Mouse (Mus musculus): ENCODE results near the gene Adcy1. TPM values are rescaled to one million over a fixed set of nuclear protein-coding genes. Genes with fewer than 3 reads are reported as not detected.
A peak's percentile ranks its signal among the peaks of the same experiment; 100 is the strongest.

Adcy1 gene
- polyA plus RNA-seq, 1 experiment from 2014 or later, result 2.2 TPM

GRCm38 (mm10) chr11:7192710-7193109 lies 129.4 kb downstream of the Adcy1 start:
- no peaks in the 10 kb centered on the region for H3K9me3 ChIP-seq (ENCODE audit: control insufficient read depth, low read length)
- peaks cover 7% of the 10 kb centered on the region for H3K4me1 ChIP-seq (ENCODE audit: control insufficient read depth, insufficient read depth, low read length)
- H3K9ac ChIP-seq (ENCODE audit: low read length), result no peak overlapping the region
- H3K4me2 ChIP-seq, result no peak overlapping the region
- WGBS, result 79% methylated on average over 6 of the region's 6 CpGs
- H3K36me3 ChIP-seq (ENCODE audit: control insufficient read depth, insufficient read depth, low read length), result no peaks in the 10 kb centered on the region
- ATAC-seq (ENCODE audit: low FRiP score) (no peak), DNase-seq (ENCODE audit: low spot score, missing footprints) (no peak)
- no peaks in the 10 kb centered on the region for H3K27me3 ChIP-seq (ENCODE audit: control insufficient read depth, insufficient read depth, low read length)
- no peak overlapping the region for H3K4me3 ChIP-seq (ENCODE audit: low read depth, low read length)
- no peak overlapping the region for H3K27ac ChIP-seq (ENCODE audit: low read depth, low read length)

GRCm38 (mm10) chr11:7193134-7193533 lies 129.8 kb downstream of the Adcy1 start:
- Histone ChIP-seq H3K36me3 (ENCODE audit: control insufficient read depth, insufficient read depth, low read length) (no peaks in the 10 kb centered on the region), H3K9ac (ENCODE audit: low read length) (no peak overlapping the region), H3K9me3 (ENCODE audit: control insufficient read depth, low read length) (no peaks in the 10 kb centered on the region), H3K27ac (ENCODE audit: low read depth, low read length) (no peak overlapping the region), H3K4me3 (ENCODE audit: low read depth, low read length) (no peak overlapping the region), H3K4me2 (no peak overlapping the region), H3K4me1 (ENCODE audit: control insufficient read depth, insufficient read depth, low read length) (peaks cover 9% of the 10 kb centered on the region), H3K27me3 (ENCODE audit: control insufficient read depth, insufficient read depth, low read length) (no peaks in the 10 kb centered on the region)
- ATAC-seq (ENCODE audit: low FRiP score) (no peak), DNase-seq (ENCODE audit: low spot score, missing footprints) (no peak)
- WGBS, result 82% methylated on average over 9 of the region's 9 CpGs

- H3K27ac ChIP-seq (ENCODE audit: low read depth, low read length), result no peak overlapping the region
- no peak overlapping the region for H3K4me3 ChIP-seq (ENCODE audit: low read depth, low read length)
- H3K4me1 ChIP-seq (ENCODE audit: control insufficient read depth, insufficient read depth, low read length), result peaks cover 9% of the 10 kb centered on the region
- ATAC-seq (ENCODE audit: low FRiP score), result no peak
- no peaks in the 10 kb centered on the region for H3K9me3 ChIP-seq (ENCODE audit: control insufficient read depth, low read length)
- H3K36me3 ChIP-seq (ENCODE audit: control insufficient read depth, insufficient read depth, low read length), result no peaks in the 10 kb centered on the region
- no peak overlapping the region for H3K9ac ChIP-seq (ENCODE audit: low read length)
- H3K4me2 ChIP-seq, result no peak overlapping the region
- WGBS, result 94% methylated on average over 10 of the region's 10 CpGs
- no peak for DNase-seq (ENCODE audit: low spot score, missing footprints)
- no peaks in the 10 kb centered on the region; the same call in 1 of the 2 replicates for H3K27me3 ChIP-seq (ENCODE audit: control insufficient read depth, insufficient read depth, low read length)
These were observed 131.4 kb downstream of the Adcy1 start for GRCm38 (mm10) chr11:7194432-7195311.

GRCm38 (mm10) chr11:7195312-7195685 lies 132.0 kb downstream of the Adcy1 start:
- H3K27ac ChIP-seq (ENCODE audit: low read depth, low read length), result no peak overlapping the region
- H3K27me3 ChIP-seq (ENCODE audit: control insufficient read depth, insufficient read depth, low read length), result no peaks in the 10 kb centered on the region; the same call in 1 of the 2 replicates
- peaks cover 9% of the 10 kb centered on the region for H3K4me1 ChIP-seq (ENCODE audit: control insufficient read depth, insufficient read depth, low read length)
- WGBS, result 86% methylated on average over 4 of the region's 4 CpGs
- H3K4me2 ChIP-seq, result no peak overlapping the region
- no peak overlapping the region for H3K4me3 ChIP-seq (ENCODE audit: low read depth, low read length)
- ATAC-seq (ENCODE audit: low FRiP score) (no peak), DNase-seq (ENCODE audit: low spot score, missing footprints) (no peak)
- no peaks in the 10 kb centered on the region for H3K36me3 ChIP-seq (ENCODE audit: control insufficient read depth, insufficient read depth, low read length)
- no peak overlapping the region for H3K9ac ChIP-seq (ENCODE audit: low read length)
- no peaks in the 10 kb centered on the region for H3K9me3 ChIP-seq (ENCODE audit: control insufficient read depth, low read length)

- ATAC-seq (ENCODE audit: low FRiP score), result peak; percentile 39
These were observed 134.2 kb downstream of the Adcy1 start, which contains the start of gene Igfbp1 for GRCm38 (mm10) chr11:7197491-7197941. TSS of gene Igfbp1 (plus strand) at chr11:7197782.

GRCm38 (mm10) chr11:7198006-7198405 lies 134.7 kb downstream of the Adcy1 start:
- Histone ChIP-seq H3K4me2 (no peak overlapping the region), H3K27ac (ENCODE audit: low read depth, low read length) (no peak overlapping the region), H3K4me1 (ENCODE audit: control insufficient read depth, insufficient read depth, low read length) (peaks cover 9% of the 10 kb centered on the region), H3K27me3 (ENCODE audit: control insufficient read depth, insufficient read depth, low read length) (no peaks in the 10 kb centered on the region; the same call in 1 of the 2 replicates), H3K9ac (ENCODE audit: low read length) (no peak overlapping the region), H3K4me3 (ENCODE audit: low read depth, low read length) (no peak overlapping the region), H3K36me3 (ENCODE audit: control insufficient read depth, insufficient read depth, low read length) (no peaks in the 10 kb centered on the region), H3K9me3 (ENCODE audit: control insufficient read depth, low read length) (no peaks in the 10 kb centered on the region)
- DNase-seq (ENCODE audit: low spot score, missing footprints) (no peak), ATAC-seq (ENCODE audit: low FRiP score) (peak; percentile 14; the same call in 1 of the 2 replicates)
- 87% methylated on average over 19 of the region's 19 CpGs for WGBS

More at GRCm38 (mm10) chr11:7197491-7197941, 134.2 kb downstream of the Adcy1 start, which contains the start of gene Igfbp1:
- no peaks in the 10 kb centered on the region for H3K36me3 ChIP-seq (ENCODE audit: control insufficient read depth, insufficient read depth, low read length)
- no peak within 1 kb of the TSS for H3K27ac ChIP-seq (ENCODE audit: low read depth, low read length)
- WGBS, result 20% methylated on average over 12 of the region's 12 CpGs
- peaks cover 9% of the 10 kb centered on the region for H3K4me1 ChIP-seq (ENCODE audit: control insufficient read depth, insufficient read depth, low read length)
- peak; percentile 86 for DNase-seq (ENCODE audit: low spot score, missing footprints)
- H3K4me3 ChIP-seq (ENCODE audit: low read depth, low read length), result no peak within 1 kb of the TSS
- peak within 1 kb of the TSS; percentile 6; the same call in 1 of the 2 replicates for H3K4me2 ChIP-seq
- H3K9me3 ChIP-seq (ENCODE audit: control insufficient read depth, low read length), result no peaks in the 10 kb centered on the region
- no peaks in the 10 kb centered on the region; the same call in 1 of the 2 replicates for H3K27me3 ChIP-seq (ENCODE audit: control insufficient read depth, insufficient read depth, low read length)
- H3K9ac ChIP-seq (ENCODE audit: low read length), result no peak within 1 kb of the TSS

- no peak overlapping the region for H3K4me2 ChIP-seq
- H3K27me3 ChIP-seq (ENCODE audit: control insufficient read depth, insufficient read depth, low read length), result no peaks in the 10 kb centered on the region; the same call in 1 of the 2 replicates
- ATAC-seq (ENCODE audit: low FRiP score) (no peak), DNase-seq (ENCODE audit: low spot score, missing footprints) (no peak)
- H3K9ac ChIP-seq (ENCODE audit: low read length), result no peak overlapping the region
- no peak overlapping the region for H3K4me3 ChIP-seq (ENCODE audit: low read depth, low read length)
- peaks cover 9% of the 10 kb centered on the region for H3K4me1 ChIP-seq (ENCODE audit: control insufficient read depth, insufficient read depth, low read length)
- no peaks in the 10 kb centered on the region for H3K36me3 ChIP-seq (ENCODE audit: control insufficient read depth, insufficient read depth, low read length)
- no peaks in the 10 kb centered on the region for H3K9me3 ChIP-seq (ENCODE audit: control insufficient read depth, low read length)
- no peak overlapping the region for H3K27ac ChIP-seq (ENCODE audit: low read depth, low read length)
- 87% methylated on average over 10 of the region's 10 CpGs for WGBS
These were observed 135.4 kb downstream of the Adcy1 start for GRCm38 (mm10) chr11:7198481-7199256.

- no peak; the same call in 1 of the 2 replicates for ATAC-seq (ENCODE audit: low FRiP score)
- 57% methylated on average over 14 of the region's 14 CpGs for WGBS
These were observed 136.6 kb downstream of the Adcy1 start for GRCm38 (mm10) chr11:7199736-7200392.

More at GRCm38 (mm10) chr11:7199736-7200392, 136.6 kb downstream of the Adcy1 start:
- H3K36me3 ChIP-seq (ENCODE audit: control insufficient read depth, insufficient read depth, low read length), result no peaks in the 10 kb centered on the region
- H3K9ac ChIP-seq (ENCODE audit: low read length), result no peak overlapping the region
- H3K4me2 ChIP-seq, result no peak overlapping the region
- no peaks in the 10 kb centered on the region; the same call in 1 of the 2 replicates for H3K27me3 ChIP-seq (ENCODE audit: control insufficient read depth, insufficient read depth, low read length)
- H3K4me3 ChIP-seq (ENCODE audit: low read depth, low read length), result no peak overlapping the region
- peak; percentile 96 for DNase-seq (ENCODE audit: low spot score, missing footprints)
- no peaks in the 10 kb centered on the region for H3K9me3 ChIP-seq (ENCODE audit: control insufficient read depth, low read length)
- H3K27ac ChIP-seq (ENCODE audit: low read depth, low read length), result no peak overlapping the region
- H3K4me1 ChIP-seq (ENCODE audit: control insufficient read depth, insufficient read depth, low read length), result peaks cover 9% of the 10 kb centered on the region
